13 mouse cellular contexts compared by ENCODE assay signal in the genomic region with DNA sequence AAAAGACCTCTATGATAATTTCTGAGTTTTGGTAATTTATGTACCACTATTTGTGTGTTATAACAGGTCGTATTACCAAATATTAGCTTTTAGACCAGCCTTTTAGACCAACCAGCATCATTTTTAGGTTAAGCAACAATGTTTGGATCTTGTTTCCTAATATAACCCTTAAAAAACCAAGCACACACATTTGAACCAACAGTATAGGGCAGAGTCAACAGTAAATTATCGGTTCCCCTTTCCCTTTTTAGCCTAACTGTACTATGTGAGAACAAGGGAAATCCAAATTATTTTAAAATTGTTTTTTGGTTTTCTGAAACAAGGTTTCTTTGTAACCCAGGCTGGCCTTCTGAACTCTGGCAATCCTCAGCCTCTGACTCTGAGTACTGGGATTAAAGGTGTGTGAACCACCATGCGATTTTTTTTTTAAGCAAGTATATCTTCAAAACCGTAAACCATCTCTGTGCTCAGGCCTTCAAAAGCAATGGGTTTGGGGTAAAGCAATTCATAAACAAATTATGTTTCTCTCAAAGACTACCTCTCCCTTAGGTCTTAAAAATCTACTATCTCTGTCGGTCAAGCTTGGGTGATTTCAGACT. TPM values are rescaled to one million over a fixed set of nuclear protein-coding genes. Genes with fewer than 3 reads are reported as not detected.
DNase-seq lines count a peak whose midpoint lies in the region; ATAC-seq lines count a peak whose summit lies in the region.
"Had no signal": no experiment of that assay in that cellular context is flagged by ENCODE, and none has a peak within 500 bp of the region (broad histone marks: within the 10 kb centered on the region; RNA-seq: fewer than 3 reads in every experiment).

No protein-coding gene starts in this region.

- no peak overlapping the region for H3K4me3 ChIP-seq in hindbrain, embryonic 14.5 days (replicated peaks; ENCODE audit: low read length)
- H3K4me3 ChIP-seq in hindbrain, embryonic 11.5 days (ENCODE audit: low read depth, low read length), result no peak overlapping the region
- H3K4me3 ChIP-seq in megakaryocyte, embryonic 14.5 days (replicated peaks), result peak overlapping the region; percentile 99
- H3K4me3 ChIP-seq in embryonic facial prominence, embryonic 15.5 days (replicated peaks), result peak overlapping the region; percentile 76
- H3K4me3 ChIP-seq in stomach, embryonic 14.5 days (ENCODE audit: low read depth, low read length), result no peak overlapping the region
- no peak overlapping the region for H3K4me3 ChIP-seq in forebrain, embryonic 14.5 days (ENCODE audit: low read depth, low read length)

- no peak overlapping the region for H3K9ac ChIP-seq in hindbrain, embryonic 14.5 days
- H3K9ac ChIP-seq in hindbrain, embryonic 11.5 days (ENCODE audit: low read depth, low read length), result no peak overlapping the region
- H3K9ac ChIP-seq in embryonic facial prominence, embryonic 15.5 days, result no peak overlapping the region
- H3K9ac ChIP-seq in stomach, embryonic 14.5 days (replicated peaks; ENCODE audit: low read depth, low read length), result no peak overlapping the region
- H3K9ac ChIP-seq in forebrain, embryonic 14.5 days (ENCODE audit: low read length), result no peak overlapping the region
- H3K9ac ChIP-seq: forebrain, embryonic 12.5 days had no signal

- H3K27me3 ChIP-seq in hindbrain, embryonic 14.5 days (ENCODE audit: control insufficient read depth, insufficient read depth, low read length), result peaks cover 69% of the 10 kb centered on the region
- peaks cover 43% of the 10 kb centered on the region for H3K27me3 ChIP-seq in hindbrain, embryonic 11.5 days (ENCODE audit: control insufficient read depth, insufficient read depth, low read length)
- no peaks in the 10 kb centered on the region for H3K27me3 ChIP-seq in megakaryocyte, embryonic 14.5 days (replicated peaks)
- peaks cover 23% of the 10 kb centered on the region for H3K27me3 ChIP-seq in embryonic facial prominence, embryonic 15.5 days
- H3K27me3 ChIP-seq in stomach, embryonic 14.5 days (ENCODE audit: control insufficient read depth, insufficient read depth, low read length), result peaks cover 3% of the 10 kb centered on the region; the same call in 1 of the 2 replicates
- peaks cover 39% of the 10 kb centered on the region for H3K27me3 ChIP-seq in forebrain, embryonic 14.5 days (replicated peaks; ENCODE audit: control insufficient read depth, insufficient read depth, low read length)

- DNase-seq in hindbrain, embryonic 14.5 days (ENCODE audit: low spot score), result no peak
- no peak for DNase-seq in hindbrain, embryonic 11.5 days (ENCODE audit: low spot score)
- no peak for DNase-seq in natural killer cell, adult 2 months (ENCODE audit: low spot score in 2 of 2)
- DNase-seq in forebrain, embryonic 14.5 days (ENCODE audit: low spot score), result no peak
- DNase-seq: adrenal gland, postnatal 36 days; cerebellum, postnatal 14 days had no signal

- no peak for ATAC-seq in hindbrain, embryonic 14.5 days (ENCODE audit: low FRiP score)
- ATAC-seq in hindbrain, embryonic 11.5 days (ENCODE audit: low FRiP score), result no peak
- no peak for ATAC-seq in megakaryocyte, adult 5-6 weeks (ENCODE audit: poor library complexity, severe bottlenecking)
- no peak for ATAC-seq in embryonic facial prominence, embryonic 15.5 days (ENCODE audit: insufficient number of reproducible peaks, low FRiP score, low TSS enrichment, low read depth)
- no peak for ATAC-seq in stomach, embryonic 14.5 days (ENCODE audit: insufficient number of reproducible peaks, insufficient read depth, low FRiP score, low read depth)
- no peak for ATAC-seq in forebrain, embryonic 14.5 days
- ATAC-seq: inflammation-experienced regulatory T-cells, adult 6 months; midbrain, embryonic 16.5 days had no signal

- no peaks in the 10 kb centered on the region for H3K36me3 ChIP-seq in hindbrain, embryonic 14.5 days (replicated peaks; ENCODE audit: control insufficient read depth, insufficient read depth)
- H3K36me3 ChIP-seq in hindbrain, embryonic 11.5 days (ENCODE audit: control insufficient read depth, insufficient read depth, low read length), result no peaks in the 10 kb centered on the region
- H3K36me3 ChIP-seq in megakaryocyte, embryonic 14.5 days (replicated peaks; ENCODE audit: low read length), result peaks cover 28% of the 10 kb centered on the region
- no peaks in the 10 kb centered on the region for H3K36me3 ChIP-seq in embryonic facial prominence, embryonic 15.5 days
- no peaks in the 10 kb centered on the region for H3K36me3 ChIP-seq in stomach, embryonic 14.5 days (ENCODE audit: control insufficient read depth, insufficient read depth, low read length)
- no peaks in the 10 kb centered on the region for H3K36me3 ChIP-seq in forebrain, embryonic 14.5 days (ENCODE audit: control insufficient read depth, insufficient read depth, low read length)
- H3K36me3 ChIP-seq: forebrain, embryonic 12.5 days had no signal

- peaks cover 14% of the 10 kb centered on the region for H3K4me1 ChIP-seq in hindbrain, embryonic 14.5 days (replicated peaks; ENCODE audit: control insufficient read depth, insufficient read depth, low read length)
- H3K4me1 ChIP-seq in hindbrain, embryonic 11.5 days (replicated peaks; ENCODE audit: control insufficient read depth, insufficient read depth, low read length), result peaks cover 10% of the 10 kb centered on the region
- H3K4me1 ChIP-seq in megakaryocyte, embryonic 14.5 days, result peaks cover 72% of the 10 kb centered on the region
- peaks cover 28% of the 10 kb centered on the region for H3K4me1 ChIP-seq in embryonic facial prominence, embryonic 15.5 days
- H3K4me1 ChIP-seq in stomach, embryonic 14.5 days (ENCODE audit: control insufficient read depth, insufficient read depth, low read length), result no peaks in the 10 kb centered on the region
- peaks cover 14% of the 10 kb centered on the region for H3K4me1 ChIP-seq in forebrain, embryonic 14.5 days (ENCODE audit: control insufficient read depth, insufficient read depth, low read length)

- WGBS in hindbrain, embryonic 14.5 days, result 84% methylated on average over 5 of the region's 5 CpGs
- 79% methylated on average over 5 of the region's 5 CpGs for WGBS in hindbrain, embryonic 11.5 days
- WGBS in embryonic facial prominence, embryonic 15.5 days, result 71% methylated on average over 5 of the region's 5 CpGs
- 78% methylated on average over 5 of the region's 5 CpGs for WGBS in stomach, embryonic 14.5 days
- WGBS in forebrain, embryonic 14.5 days, result 79% methylated on average over 5 of the region's 5 CpGs

- H3K27ac ChIP-seq in hindbrain, embryonic 14.5 days, result no peak overlapping the region
- H3K27ac ChIP-seq in hindbrain, embryonic 11.5 days (ENCODE audit: low read depth, low read length), result no peak overlapping the region
- H3K27ac ChIP-seq in embryonic facial prominence, embryonic 15.5 days (replicated peaks), result no peak overlapping the region
- H3K27ac ChIP-seq in stomach, embryonic 14.5 days (ENCODE audit: low read length), result no peak overlapping the region
- no peak overlapping the region for H3K27ac ChIP-seq in forebrain, embryonic 14.5 days (ENCODE audit: low read depth, low read length)
- H3K27ac ChIP-seq: forebrain, embryonic 12.5 days had no signal

- 0 out of 2 replicates have a peak overlapping the region, but pooled peaks have one; percentile 99 for H3K4me2 ChIP-seq in hindbrain, embryonic 14.5 days (replicated peaks)
- no peak overlapping the region for H3K4me2 ChIP-seq in hindbrain, embryonic 11.5 days (replicated peaks; ENCODE audit: low read depth, low read length)
- peak overlapping the region; percentile 95 for H3K4me2 ChIP-seq in embryonic facial prominence, embryonic 15.5 days (replicated peaks)
- H3K4me2 ChIP-seq in stomach, embryonic 14.5 days (replicated peaks; ENCODE audit: low read depth, low read length), result peak overlapping the region; percentile 81
- no peak overlapping the region for H3K4me2 ChIP-seq in forebrain, embryonic 14.5 days (ENCODE audit: low read length)

- H3K9me3 ChIP-seq in hindbrain, embryonic 14.5 days (ENCODE audit: control insufficient read depth, low read length), result no peaks in the 10 kb centered on the region
- no peaks in the 10 kb centered on the region for H3K9me3 ChIP-seq in hindbrain, embryonic 11.5 days (ENCODE audit: control insufficient read depth, low read length)
- no peaks in the 10 kb centered on the region for H3K9me3 ChIP-seq in megakaryocyte, embryonic 14.5 days
- no peaks in the 10 kb centered on the region for H3K9me3 ChIP-seq in embryonic facial prominence, embryonic 15.5 days (replicated peaks)
- H3K9me3 ChIP-seq in stomach, embryonic 14.5 days (ENCODE audit: control insufficient read depth, low read depth, low read length), result no peaks in the 10 kb centered on the region
- H3K9me3 ChIP-seq in forebrain, embryonic 14.5 days (replicated peaks; ENCODE audit: control insufficient read depth, low read length), result no peaks in the 10 kb centered on the region
- H3K9me3 ChIP-seq: forebrain, embryonic 12.5 days had no signal

RNA-seq across cellular contexts. Expression of a gene that starts 3.6 kb away (rescaled TPM):
- 2.3 and 4.6 TPM in 2 replicates for polyA plus RNA-seq in hindbrain, embryonic 14.5 days (2014; fragmentation: Nextera tagmentation; extraction: Ambion mirVana)
- polyA plus RNA-seq in hindbrain, embryonic 11.5 days (2014; fragmentation: Nextera tagmentation; extraction: Ambion mirVana), result 1.7 and 3.0 TPM in 2 replicates
- polyA plus RNA-seq in megakaryocyte, embryonic 14.5 days (2012; ENCODE audit: insufficient read depth, low replicate concordance), result 6.1 TPM in 1 of 2 replicates, not detected in the other
- total RNA-seq in megakaryocyte, adult 5-6 weeks (2015), result 8.3 and 13.0 TPM in 2 replicates
- 20.8 and 28.9 TPM in 2 replicates for total RNA-seq in megakaryocyte, adult 5-6 weeks (2017)
- 9.1 and 11.7 TPM in 2 replicates for polyA plus RNA-seq in embryonic facial prominence, embryonic 15.5 days (2015; fragmentation: Nextera tagmentation; extraction: Ambion mirVana)
- 12.8 and 16.7 TPM in 2 replicates for polyA plus RNA-seq in stomach, embryonic 14.5 days (2014; fragmentation: Nextera tagmentation; extraction: Ambion mirVana)
- polyA plus RNA-seq in forebrain, embryonic 14.5 days (2014; fragmentation: Nextera tagmentation; extraction: Ambion mirVana), result 2.3 and 3.8 TPM in 2 replicates

Comparison
In these comparisons a context has a peak if more than half of its experiments do, and no peak if none do; other contexts are left out.
1. H3K4me2 ChIP-seq: peak in hindbrain, embryonic 14.5 days (single experiment), embryonic facial prominence, embryonic 15.5 days (single experiment) and stomach, embryonic 14.5 days (single experiment); none in hindbrain, embryonic 11.5 days (single experiment) and forebrain, embryonic 14.5 days (single experiment).
2. H3K4me3 ChIP-seq: peak in megakaryocyte, embryonic 14.5 days (single experiment) and embryonic facial prominence, embryonic 15.5 days (single experiment); none in hindbrain, embryonic 14.5 days (single experiment), hindbrain, embryonic 11.5 days (single experiment), stomach, embryonic 14.5 days (single experiment) and forebrain, embryonic 14.5 days (single experiment).